Mouse (Mus musculus): ENCODE measurements around the gene Usp30.

DNA sequence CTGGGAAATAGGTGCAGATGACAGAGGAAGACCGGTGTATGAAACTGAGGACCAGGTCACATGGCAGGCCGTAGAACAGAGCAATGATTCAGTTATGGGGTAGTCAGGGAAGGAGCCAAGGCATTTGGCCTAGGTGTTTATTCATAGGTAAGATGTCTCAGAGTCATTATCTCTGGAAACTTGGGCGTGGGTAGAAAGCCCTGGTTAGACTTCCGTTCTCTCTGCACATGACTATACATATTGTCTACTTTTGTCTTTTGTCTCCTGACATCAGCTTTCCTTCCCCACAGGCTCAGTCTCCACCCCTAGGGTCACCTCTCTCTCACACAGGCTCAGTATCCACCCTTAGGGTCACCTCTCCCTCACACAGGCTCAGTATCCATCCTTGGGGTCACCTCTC is 21.5 kb upstream of the Usp30 start:
- no peak for TF ChIP-seq POLR2A (IDR thresholded peaks at IDR 0.05; ENCODE audit: low read depth, low read length)
- TF ChIP-seq CTCF (IDR thresholded peaks at IDR 0.05; ENCODE audit: extremely low read depth, insufficient read length, insufficient replicate concordance, low read depth, low read length): no peak
